Mouse (Mus musculus): ENCODE results near the gene Lce1l.

- TF ChIP-seq CTCF (IDR thresholded peaks at IDR 0.05; ENCODE audit: low read depth) (no peak), EP300 (IDR thresholded peaks at IDR 0.05; ENCODE audit: low read depth) (no peak)
Observed at GRCm38 (mm10) chr3:92807791-92808190, 43.3 kb downstream of the Lce1l start, which contains the start of gene Lce1k.
